Mouse (Mus musculus): ENCODE measurements around the gene Selenom. TPM values are rescaled to one million over a fixed set of nuclear protein-coding genes. Genes with fewer than 3 reads are reported as not detected.

Selenom gene
- total RNA-seq (2021): 100 to 1,000 TPM; 199 to 202 TPM
- long read RNA-seq, experiment 1, transcript Selenom-201 (5 exons, 707 nt): major isoform, 108 of 117 reads
- long read RNA-seq, experiment 1, partial matches to known transcripts: 6 of 117 reads
- long read RNA-seq, experiment 1, other reads (novel, unspliced or antisense): 0 of 117 reads
- long read RNA-seq, experiment 2, transcript Selenom-201 (5 exons, 707 nt): major isoform, 178 of 189 reads
- long read RNA-seq, experiment 2, partial matches to known transcripts: 5 of 189 reads
- long read RNA-seq, experiment 2, other reads (novel, unspliced or antisense): 4 of 189 reads

DNA sequence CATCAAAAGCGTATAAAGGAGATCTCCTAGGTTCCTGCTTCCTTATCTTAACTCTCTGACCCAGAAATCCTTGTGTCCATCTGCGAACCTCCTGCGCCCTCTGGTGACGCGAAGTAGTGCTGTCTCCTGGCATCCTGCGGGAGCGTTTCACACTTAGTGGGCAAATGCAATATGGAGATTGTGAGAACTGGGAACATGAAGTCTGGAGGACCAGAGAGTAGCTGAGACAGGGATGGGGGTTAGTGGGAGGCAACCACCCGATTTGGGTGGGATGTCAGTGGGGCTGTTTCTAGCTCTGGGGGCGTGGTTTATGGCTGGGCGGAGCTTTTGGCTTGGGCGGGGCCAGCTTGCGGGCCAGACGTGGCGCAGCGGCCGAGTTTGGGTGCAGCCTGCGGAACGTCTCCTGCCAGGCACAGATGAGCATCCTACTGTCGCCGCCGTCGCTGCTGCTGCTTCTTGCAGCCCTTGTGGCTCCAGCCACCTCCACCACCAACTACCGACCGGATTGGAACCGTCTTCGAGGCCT is at the start of gene Selenom:
Gene Selenom (plus strand): TSS at position 156 of the 526 bp plus-strand sequence.
- H3K4me3 ChIP-seq: peak within 1 kb of the TSS; percentile 88
- peak; percentile 92 to 94 for DNase-seq (ENCODE audit: low spot score in 2 of 2)
- peak within 1 kb of the TSS; percentile 96 for H3K27ac ChIP-seq
- peak; percentile 97 for TF ChIP-seq CTCF (conservative IDR thresholded peaks at IDR 0.05)

DNA sequence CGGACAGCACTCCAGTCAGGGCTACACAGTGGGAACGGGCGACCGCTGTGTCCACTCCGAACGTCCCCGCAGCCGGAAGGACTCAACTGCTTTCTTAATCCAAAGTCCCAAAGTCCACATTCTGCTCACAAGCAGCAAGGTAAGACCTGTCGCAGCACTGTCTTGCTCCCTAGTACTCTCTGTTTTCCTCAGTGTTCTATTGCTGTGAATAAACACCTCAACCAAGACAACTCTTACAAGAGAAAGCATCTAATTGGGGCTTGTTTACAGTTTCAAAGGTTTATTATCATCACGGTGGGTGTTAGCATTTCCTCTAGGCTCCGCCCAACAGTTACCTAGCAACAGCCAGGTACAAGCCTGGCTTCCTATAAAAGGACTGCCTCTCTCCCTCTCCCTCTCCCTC is 43.0 kb upstream of the Selenom start:
- Histone ChIP-seq H3K4me3 (no peak overlapping the region), H3K27ac (no peak overlapping the region)
- no peak for DNase-seq (ENCODE audit: low spot score in 2 of 2)
- no peak for TF ChIP-seq CTCF (conservative IDR thresholded peaks at IDR 0.05)

DNA sequence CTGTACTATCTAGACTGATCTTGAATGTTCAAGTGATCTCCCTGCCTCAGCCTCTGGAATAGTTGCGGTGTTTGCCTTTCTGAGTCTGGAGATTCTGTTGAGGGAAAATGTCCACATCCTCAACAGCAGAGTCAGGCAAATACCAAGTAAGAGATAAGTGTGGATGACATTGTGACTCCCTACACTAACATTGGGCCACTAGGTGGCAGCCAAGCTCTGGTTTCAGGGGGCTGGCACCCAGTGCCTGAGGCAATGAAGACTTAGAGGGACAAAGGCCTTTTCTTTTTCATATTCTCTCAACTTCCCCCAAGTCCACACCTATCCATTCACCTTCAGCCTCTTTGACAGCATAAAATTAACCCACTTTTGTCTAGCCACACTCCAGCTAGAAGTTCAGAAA is 42.0 kb upstream of the Selenom start:
- TF ChIP-seq CTCF (conservative IDR thresholded peaks at IDR 0.05): peak; percentile 98
- peak; percentile 82 to 90 for DNase-seq (ENCODE audit: low spot score in 2 of 2)
- H3K27ac ChIP-seq: no peak overlapping the region
- no peak overlapping the region for H3K4me3 ChIP-seq

DNA sequence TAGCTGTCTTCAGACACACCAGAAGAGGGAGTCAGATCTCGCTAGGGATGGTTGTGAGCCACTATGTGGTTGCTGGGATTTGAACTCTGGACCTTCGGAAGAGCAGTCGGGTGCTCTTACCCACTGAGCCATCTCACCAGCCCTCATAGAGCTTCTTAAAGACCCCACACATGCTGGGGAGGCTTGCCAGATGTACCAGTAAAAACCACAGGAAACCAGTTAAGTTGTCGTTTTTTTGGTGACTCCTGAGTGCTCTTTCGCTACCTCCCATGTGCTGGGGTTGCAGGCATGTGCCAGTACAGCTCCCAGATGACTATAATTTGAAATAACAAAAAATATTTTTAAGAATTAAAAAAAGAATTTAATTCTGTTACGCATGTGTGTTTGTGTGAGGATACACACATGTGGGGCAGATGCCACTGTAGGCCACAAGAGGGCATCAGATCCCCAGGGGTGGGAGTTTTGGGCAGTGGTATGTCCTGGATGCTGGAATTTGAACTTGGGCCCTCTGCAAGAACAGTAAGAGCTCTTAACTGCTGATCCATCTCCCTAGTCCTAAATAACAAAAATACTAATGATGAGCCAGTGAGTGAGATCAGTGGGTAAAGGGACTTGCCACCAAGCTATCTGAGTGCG is 39.9 kb upstream of the Selenom start:
- H3K4me3 ChIP-seq: no peak overlapping the region
- peak; percentile 84 for TF ChIP-seq CTCF (conservative IDR thresholded peaks at IDR 0.05)
- no peak overlapping the region for H3K27ac ChIP-seq
- no peak for DNase-seq (ENCODE audit: low spot score in 2 of 2)

DNA sequence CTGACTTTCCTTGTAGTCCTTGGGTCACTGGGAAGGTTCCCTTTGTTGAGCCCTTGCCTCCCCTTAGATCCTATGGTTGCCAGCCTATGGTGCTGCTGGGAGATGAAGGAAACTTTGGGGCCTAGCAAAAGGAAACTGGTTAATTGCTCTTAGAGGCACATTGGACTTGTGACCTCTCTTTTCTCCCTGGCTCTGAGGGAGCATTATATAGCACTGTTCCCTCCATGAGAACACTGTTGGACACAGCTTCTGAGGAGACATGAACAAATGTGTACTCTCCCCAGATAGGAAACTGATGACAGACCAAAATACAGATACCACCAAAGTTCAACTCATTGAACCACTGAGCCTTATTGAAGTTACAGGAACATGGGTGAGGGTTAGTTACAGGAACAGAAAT is 39.0 kb upstream of the Selenom start:
- Histone ChIP-seq H3K4me3 (no peak overlapping the region), H3K27ac (no peak overlapping the region)
- TF ChIP-seq CTCF (conservative IDR thresholded peaks at IDR 0.05): no peak

DNA sequence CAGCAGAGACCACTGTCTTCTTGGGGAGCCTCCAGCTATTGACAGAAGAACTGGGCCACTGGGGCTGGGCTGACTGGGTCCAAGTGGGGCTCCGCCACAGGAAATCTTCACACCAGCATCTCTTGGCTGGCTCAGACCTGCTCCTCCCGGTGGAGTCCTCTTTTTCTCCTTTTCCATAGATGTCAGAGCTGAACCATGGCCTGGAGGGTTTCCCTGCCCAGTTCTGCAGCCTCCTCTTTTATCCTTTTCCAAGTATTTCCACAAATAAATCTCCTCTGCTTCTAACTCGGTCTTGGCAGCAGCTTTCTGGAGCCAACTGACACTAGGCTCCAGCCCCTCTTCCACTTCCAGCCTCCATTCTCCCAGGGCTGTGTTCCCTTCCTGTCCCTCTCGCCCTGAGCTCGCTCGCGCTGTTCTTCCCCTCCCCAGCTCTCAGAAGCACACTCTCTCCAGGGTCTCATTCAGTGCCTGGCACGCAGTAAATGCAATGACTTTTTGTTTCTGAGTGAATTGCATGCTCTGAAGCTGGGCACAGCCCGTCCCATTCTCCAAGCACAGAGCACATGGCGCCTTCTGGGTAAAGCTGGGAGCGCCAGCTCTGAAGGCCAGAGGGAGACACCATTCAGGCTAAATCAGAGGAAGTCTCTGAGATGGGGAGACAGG is 30.4 kb upstream of the Selenom start:
- DNase-seq (ENCODE audit: low spot score in 2 of 2): peak; percentile 44 to 59
- no peak for TF ChIP-seq CTCF (conservative IDR thresholded peaks at IDR 0.05)
- Histone ChIP-seq H3K4me3 (no peak overlapping the region; the same call in 1 of the 2 replicates), H3K27ac (peak overlapping the region; percentile 91)

More for the DNA sequence above, 39.0 kb upstream of the Selenom start:
- no peak for DNase-seq (ENCODE audit: low spot score in 2 of 2)

DNA sequence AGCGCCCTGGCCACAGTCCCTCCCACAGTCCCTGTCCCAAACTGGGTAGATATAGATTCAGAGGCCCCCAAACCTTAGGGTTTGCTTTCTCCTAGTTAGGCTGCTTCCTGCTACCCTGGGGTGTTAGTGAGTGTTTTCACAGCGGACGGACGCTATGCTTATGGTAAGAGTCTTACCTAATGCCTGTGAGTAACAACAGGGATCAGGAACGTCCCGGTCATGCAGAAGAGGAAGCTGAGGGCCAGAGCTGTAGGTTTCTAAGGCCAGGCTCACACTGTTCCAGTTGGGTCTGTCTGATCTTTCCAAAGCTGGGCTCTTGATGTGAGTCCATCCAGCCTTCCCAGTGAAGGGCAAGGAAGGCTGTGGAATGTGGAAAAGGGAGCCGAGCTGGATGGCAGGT is 28.1 kb upstream of the Selenom start:
- DNase-seq (ENCODE audit: low spot score in 2 of 2): no peak
- H3K27ac ChIP-seq: no peak overlapping the region
- no peak overlapping the region for H3K4me3 ChIP-seq
- no peak for TF ChIP-seq CTCF (conservative IDR thresholded peaks at IDR 0.05)

DNA sequence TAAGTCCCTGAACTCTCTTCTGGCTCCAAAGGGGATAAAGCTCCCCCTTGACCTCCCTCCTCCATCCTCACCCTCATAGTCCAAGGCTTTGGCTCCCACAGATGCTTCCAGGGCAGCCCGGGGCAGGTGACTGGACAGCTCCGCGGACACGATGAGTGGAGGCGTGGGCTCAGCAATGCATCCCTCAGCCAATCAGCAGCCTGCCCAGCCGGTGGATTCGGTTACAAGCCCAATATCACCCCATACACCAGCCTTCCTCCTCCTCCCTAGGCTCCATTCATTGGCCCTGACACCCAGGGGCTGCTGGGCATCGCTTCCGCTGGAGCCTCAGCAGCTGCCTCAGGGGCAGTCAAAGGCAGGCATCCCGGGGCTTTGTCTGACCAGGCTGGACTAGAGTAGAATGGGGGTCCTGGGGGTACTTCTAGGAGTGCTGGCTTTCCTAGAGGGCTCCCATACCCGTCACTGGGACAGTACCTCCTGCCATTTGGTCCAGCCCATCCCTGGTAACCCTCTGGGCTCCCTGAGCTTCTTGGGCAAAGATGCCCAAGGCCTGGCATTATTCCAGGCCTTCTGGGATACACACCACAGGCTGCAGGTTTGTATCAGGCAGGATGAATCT is 26.4 kb upstream of the Selenom start, which contains the start of gene Pla2g3:
Gene Pla2g3 (plus strand): TSS at position 333 of the 619 bp plus-strand sequence.
- TF ChIP-seq CTCF (conservative IDR thresholded peaks at IDR 0.05): no peak
- DNase-seq (ENCODE audit: low spot score in 2 of 2): no peak
- no peak within 1 kb of the TSS for H3K27ac ChIP-seq
- no peak within 1 kb of the TSS for H3K4me3 ChIP-seq

DNA sequence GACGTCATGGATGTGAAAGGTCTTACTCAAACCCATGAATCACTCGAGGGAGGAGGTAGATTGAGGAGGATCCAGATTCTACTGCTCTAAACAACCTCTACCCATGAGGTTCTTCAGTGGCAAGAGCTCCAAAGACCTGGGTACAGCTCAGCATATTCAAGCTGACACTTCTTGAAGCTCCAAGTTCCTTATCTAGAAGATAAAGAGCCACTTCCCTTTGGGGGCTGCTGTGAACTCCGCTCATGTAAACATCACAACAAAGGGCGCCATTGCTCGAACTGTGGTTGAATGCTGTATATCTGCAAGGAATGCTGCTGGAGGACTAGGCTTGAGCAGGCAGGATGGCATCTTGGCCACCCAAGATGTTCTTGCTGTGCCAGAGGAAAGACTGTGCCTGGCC is 25.4 kb upstream of the Selenom start:
- no peak for DNase-seq (ENCODE audit: low spot score in 2 of 2)
- H3K27ac ChIP-seq: no peak overlapping the region
- no peak overlapping the region for H3K4me3 ChIP-seq
- TF ChIP-seq CTCF (conservative IDR thresholded peaks at IDR 0.05): no peak

DNA sequence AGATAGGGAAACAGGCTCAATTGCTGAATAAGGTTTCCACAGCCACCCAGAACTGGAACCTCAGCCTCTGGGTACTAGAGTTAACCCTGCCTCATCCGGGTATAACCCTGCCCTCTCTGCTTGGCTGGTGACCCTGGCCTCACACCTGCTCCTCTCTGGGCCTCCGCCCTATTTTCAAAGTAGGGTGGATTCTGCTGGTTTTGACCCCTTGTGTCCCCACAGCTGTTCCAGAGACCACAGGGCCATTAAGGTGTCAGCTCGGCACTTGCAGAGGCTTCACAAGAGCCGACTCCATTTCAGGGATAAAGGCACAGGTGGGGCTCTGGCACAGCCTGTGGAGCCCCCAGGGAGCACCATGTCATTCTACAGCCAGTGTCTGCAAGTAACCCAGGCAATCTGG is 21.7 kb upstream of the Selenom start:
- DNase-seq (ENCODE audit: low spot score in 2 of 2): no peak
- peak overlapping the region; percentile 51; the same call in 1 of the 2 replicates for H3K27ac ChIP-seq
- TF ChIP-seq CTCF (conservative IDR thresholded peaks at IDR 0.05): no peak
- no peak overlapping the region for H3K4me3 ChIP-seq

DNA sequence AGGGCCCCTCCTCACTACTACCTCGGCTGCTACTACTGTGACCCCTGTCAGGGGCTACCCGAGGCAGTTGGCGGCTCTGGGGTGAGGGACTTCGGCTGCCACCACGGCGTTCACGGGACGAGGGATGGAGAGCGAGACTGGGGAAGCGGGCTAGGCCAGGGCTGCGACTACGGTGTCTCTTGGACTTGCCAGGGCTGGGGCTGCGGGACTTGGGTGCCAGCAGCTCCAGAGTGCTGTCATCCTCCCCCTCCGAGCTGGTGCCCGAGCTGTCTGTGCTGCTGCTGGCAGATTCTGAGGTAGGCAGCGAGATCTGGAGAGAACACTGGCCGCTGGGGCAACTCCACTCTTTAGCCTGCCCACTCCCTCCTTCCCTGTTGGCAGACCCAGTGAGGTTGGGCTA is 19.6 kb upstream of the Selenom start:
- peak overlapping the region; percentile 54; the same call in 1 of the 2 replicates for H3K27ac ChIP-seq
- DNase-seq (ENCODE audit: low spot score in 2 of 2): peak in 1 of 2 experiments; percentile 55
- no peak for TF ChIP-seq CTCF (conservative IDR thresholded peaks at IDR 0.05)
- H3K4me3 ChIP-seq: no peak overlapping the region

DNA sequence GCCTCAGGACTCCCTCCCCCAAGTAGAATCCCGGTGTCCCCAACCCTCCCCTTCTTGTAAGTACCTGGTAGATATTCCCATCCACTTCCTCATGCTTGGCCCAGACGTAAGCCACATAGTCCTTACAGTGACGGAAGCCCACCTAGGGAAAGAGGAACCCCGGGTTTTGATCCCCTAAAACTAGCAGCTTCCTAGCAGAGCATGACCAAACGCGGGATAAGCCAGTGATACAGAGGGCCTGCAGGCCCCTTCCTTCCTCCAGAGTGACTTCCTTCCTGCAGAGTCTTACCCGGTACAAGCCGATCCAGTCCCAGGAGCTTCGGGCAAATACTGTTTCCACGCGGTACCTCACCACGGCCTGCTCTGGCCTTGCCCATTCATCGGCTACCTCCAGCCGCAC is 19.0 kb upstream of the Selenom start:
- DNase-seq (ENCODE audit: low spot score in 2 of 2): no peak
- Histone ChIP-seq H3K27ac (peak overlapping the region; percentile 54; the same call in 1 of the 2 replicates), H3K4me3 (no peak overlapping the region)
- TF ChIP-seq CTCF (conservative IDR thresholded peaks at IDR 0.05): no peak

DNA sequence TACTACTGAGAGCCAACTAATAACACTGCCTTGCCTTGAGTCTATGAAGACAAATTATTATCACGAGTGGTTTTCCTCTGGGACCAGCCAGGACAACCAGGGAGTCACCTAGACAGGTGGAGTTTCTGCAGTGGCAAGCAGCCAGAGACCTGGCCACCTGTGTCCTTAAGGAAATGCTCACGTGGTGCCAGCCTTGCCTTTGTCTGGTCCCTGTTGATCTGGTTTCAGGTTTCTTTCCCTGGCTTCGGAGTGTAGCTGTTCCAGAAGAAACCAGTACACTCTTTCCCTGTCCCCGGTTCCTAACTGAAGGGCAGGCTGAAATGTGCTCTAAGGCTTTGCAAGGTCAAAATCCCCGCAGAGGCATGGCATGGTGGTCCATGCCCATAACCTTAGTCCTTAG is 17.7 kb upstream of the Selenom start:
- Histone ChIP-seq H3K27ac (no peak overlapping the region), H3K4me3 (no peak overlapping the region)
- DNase-seq (ENCODE audit: low spot score in 2 of 2): no peak
- TF ChIP-seq CTCF (conservative IDR thresholded peaks at IDR 0.05): no peak
